Mouse (Mus musculus): ENCODE data around the gene Mrps9. TPM values are rescaled to one million over a fixed set of nuclear protein-coding genes. Genes with fewer than 3 reads are reported as not detected.

Gene Mrps9
- total and polyA plus RNA-seq, 3 experiments: 89.9 to 134 (median 111) TPM

DNA sequence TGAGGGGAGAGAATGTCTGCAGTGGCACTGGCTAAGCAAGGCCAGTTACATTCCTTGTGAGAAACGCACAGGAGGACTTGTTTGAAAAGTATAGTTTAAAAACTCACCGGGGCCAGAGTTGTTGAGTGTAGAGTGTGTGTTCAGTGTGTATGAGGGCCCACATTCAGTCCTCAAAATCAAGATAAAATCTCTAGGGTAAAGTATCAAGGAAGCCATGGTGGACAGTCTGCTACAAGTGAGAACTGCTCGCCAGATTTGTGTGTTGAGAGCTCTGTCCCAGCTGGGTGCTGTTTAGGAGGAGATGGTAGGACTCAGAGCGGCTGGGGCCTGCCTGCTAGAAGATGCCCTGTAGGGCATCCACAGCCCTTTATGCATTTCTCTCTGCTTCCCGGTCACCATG is 27.8 kb downstream of the Mrps9 start:
- Histone ChIP-seq H3K36me3 (replicated peaks in 1 of 2; ENCODE audit: control insufficient read depth in 1 of 2, insufficient read depth in 1 of 2, low read length in 1 of 2) (peaks cover 9 to 62% of the 10 kb centered on the region in 2 experiments), H3K27ac (ENCODE audit: insufficient read depth, low read depth) (no peak overlapping the region), H3K27me3 (replicated peaks) (no peaks in the 10 kb centered on the region), H3K4me1 (ENCODE audit: control insufficient read depth in 1 of 2, insufficient read depth in 2 of 2) (peaks cover 0 to 3% of the 10 kb centered on the region in 2 experiments; a peak in 2 of 4 replicates), H3K79me2 (replicated peaks; ENCODE audit: control insufficient read depth, extremely low read depth, insufficient read depth, poor library complexity, severe bottlenecking) (peaks cover 4% of the 10 kb centered on the region; the same call in 1 of the 2 replicates), H3K4me2 (ENCODE audit: insufficient read depth, low read depth, poor library complexity, severe bottlenecking) (no peak overlapping the region), H3K9me3 (replicated peaks; ENCODE audit: low read length) (no peaks in the 10 kb centered on the region), H3K9ac (ENCODE audit: insufficient read depth, low read depth) (no peak overlapping the region), H3K4me3 (replicated peaks in 1 of 3; ENCODE audit: low read depth in 2 of 3, low read length in 2 of 3, poor library complexity in 1 of 3) (no peak overlapping the region)
- DNase-seq (ENCODE audit: extremely low read depth): no peak
- in situ Hi-C loops (cut with MboI; ENCODE audit: low pct_ligation_motif_present, low pct_unique_long_range_greater_than_20kb, low sequenced_read_pairs) (no loop called here), dilution Hi-C loops (cut with MboI; ENCODE audit: extremely low pct_ligation_motif_present, extremely low pct_unique_long_range_greater_than_20kb, low sequenced_read_pairs) (no loop called here)
- no peak for TF ChIP-seq SIN3A (IDR thresholded peaks at IDR 0.05; ENCODE audit: low read length)
- TF ChIP-seq ZC3H11A (IDR thresholded peaks at IDR 0.05; ENCODE audit: low read depth, low read length): no peak
- no peak for TF ChIP-seq MXI1 (IDR thresholded peaks at IDR 0.05; ENCODE audit: low read depth, low read length)
- no peak for TF ChIP-seq E2F4 (IDR thresholded peaks at IDR 0.05; ENCODE audit: insufficient replicate concordance, low read depth, low read length)
- TF ChIP-seq ZKSCAN1 (IDR thresholded peaks at IDR 0.05; ENCODE audit: borderline replicate concordance, low read depth, low read length): no peak
- TF ChIP-seq SMC3 (IDR thresholded peaks at IDR 0.05; ENCODE audit: low read depth, low read length): no peak
- TF ChIP-seq BHLHE40 (IDR thresholded peaks at IDR 0.05; ENCODE audit: low read depth, low read length): no peak
- TF ChIP-seq PAX5 (IDR thresholded peaks at IDR 0.05; ENCODE audit: low read length): no peak
- TF ChIP-seq CHD2 (IDR thresholded peaks at IDR 0.05; ENCODE audit: low read length): no peak
- no peak for TF ChIP-seq ZMIZ1 (IDR thresholded peaks at IDR 0.05; ENCODE audit: low read depth, low read length)
- TF ChIP-seq GABPA (IDR thresholded peaks at IDR 0.05; ENCODE audit: insufficient replicate concordance, low read depth, low read length): no peak
- TF ChIP-seq POLR2A (IDR thresholded peaks at IDR 0.05; ENCODE audit: low read depth, low read length): no peak
- no peak for TF ChIP-seq USF1 (IDR thresholded peaks at IDR 0.05; ENCODE audit: low read depth, low read length)

- in situ Hi-C loops (cut with MboI; ENCODE audit: low pct_ligation_motif_present, low pct_unique_long_range_greater_than_20kb, low sequenced_read_pairs): no loop called here
- peaks cover 13 to 66% of the 10 kb centered on the region in 2 experiments for H3K36me3 ChIP-seq (replicated peaks in 1 of 2; ENCODE audit: control insufficient read depth in 1 of 2, insufficient read depth in 1 of 2, low read length in 1 of 2)
- H3K4me1 ChIP-seq (ENCODE audit: control insufficient read depth in 1 of 2, insufficient read depth in 2 of 2): no peaks in the 10 kb centered on the region
- no peak for DNase-seq (ENCODE audit: extremely low read depth)
- H3K4me3 ChIP-seq (replicated peaks in 1 of 3; ENCODE audit: low read depth in 2 of 3, low read length in 2 of 3, poor library complexity in 1 of 3): no peak overlapping the region
- H3K79me2 ChIP-seq (replicated peaks; ENCODE audit: control insufficient read depth, extremely low read depth, insufficient read depth, poor library complexity, severe bottlenecking): 0 out of 2 replicates have a peak, but pooled peaks cover 2% of the 10 kb centered on the region
- dilution Hi-C loops (cut with MboI; ENCODE audit: extremely low pct_ligation_motif_present, extremely low pct_unique_long_range_greater_than_20kb, low sequenced_read_pairs): no loop called here
- no peaks in the 10 kb centered on the region for H3K27me3 ChIP-seq (replicated peaks)
- H3K4me2 ChIP-seq (ENCODE audit: insufficient read depth, low read depth, poor library complexity, severe bottlenecking): no peak overlapping the region
- H3K9me3 ChIP-seq (replicated peaks; ENCODE audit: low read length): no peaks in the 10 kb centered on the region
- no peak overlapping the region for H3K9ac ChIP-seq (ENCODE audit: insufficient read depth, low read depth)
- TF ChIP-seq CHD2 (IDR thresholded peaks at IDR 0.05; ENCODE audit: low read length) (no peak), MAZ (IDR thresholded peaks at IDR 0.05; ENCODE audit: low read depth, low read length) (no peak), CHD1 (IDR thresholded peaks at IDR 0.05; ENCODE audit: low read depth, low read length) (no peak), SMC3 (IDR thresholded peaks at IDR 0.05; ENCODE audit: low read depth, low read length) (no peak), ETS1 (conservative IDR thresholded peaks at IDR 0.05; ENCODE audit: low read depth, low read length) (no peak), CTCF (conservative IDR thresholded peaks at IDR 0.05 in 1 of 2, IDR thresholded peaks at IDR 0.05 in 1 of 2; ENCODE audit: low read depth in 2 of 2, low read length in 2 of 2) (no peak)
- no peak overlapping the region for H3K27ac ChIP-seq (ENCODE audit: insufficient read depth, low read depth)
These were observed 31.2 kb downstream of the Mrps9 start for GRCm38 (mm10) chr1:42882258-42882657.

All from CH12.LX (cell line).